Mouse (Mus musculus): Measurements from ENCODE around the gene Aff3.
"Not testable (repeated sequence)": the region's sequence is repeated elsewhere in the genome, so short reads cannot be mapped to it uniquely, and the experiment has no call there.

The Aff3 gene

GRCm38 (mm10) chr1:38447581-38447980 lies 217.2 kb downstream of the Aff3 start:
- in situ Hi-C loops (cut with MboI, MseI), result no loop called here

DNA sequence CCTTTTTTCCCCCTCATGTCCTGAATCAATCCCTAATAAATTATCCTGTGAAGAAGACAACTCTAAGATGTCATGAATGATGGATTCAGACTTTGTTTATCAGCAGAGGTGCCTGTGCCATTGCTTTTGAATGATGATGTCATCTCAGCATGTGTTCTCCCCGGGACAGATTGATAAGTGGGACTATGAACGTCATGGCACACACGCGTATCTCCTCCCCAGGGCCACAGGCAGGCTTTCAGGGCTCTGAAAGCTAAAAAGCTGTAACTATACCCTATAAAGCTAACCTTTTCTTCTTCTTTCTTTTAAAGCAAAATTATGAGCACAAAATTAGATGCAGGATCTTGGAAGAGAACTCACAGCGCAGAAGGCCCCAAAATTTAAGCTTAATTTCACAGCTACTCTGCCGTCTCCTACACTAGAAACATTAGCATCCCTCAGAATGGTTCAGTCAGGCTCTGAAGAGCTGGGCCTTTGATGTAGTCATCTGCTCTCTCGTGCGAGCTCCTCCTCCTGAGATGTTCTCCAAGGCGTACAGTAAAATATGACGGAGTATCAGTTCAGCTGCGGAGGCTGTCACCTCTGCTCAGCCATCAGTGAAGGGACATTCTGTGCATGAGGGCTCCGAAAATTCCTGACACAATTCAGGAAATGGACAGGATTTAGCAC lies 218.5 kb downstream of the Aff3 start:
- in situ Hi-C loops (cut with MboI, MseI), result no loop called here

GRCm38 (mm10) chr1:38442887-38443286 lies 221.9 kb downstream of the Aff3 start:
- in situ Hi-C loops (cut with MboI, MseI), result no loop called here

- in situ Hi-C loops (cut with MboI, MseI), result no loop called here
Measured at GRCm38 (mm10) chr1:38442479-38442878, 222.3 kb downstream of the Aff3 start.

- in situ Hi-C loops (cut with MboI, MseI), result no loop called here
Measured at GRCm38 (mm10) chr1:38441800-38442199, 223.0 kb downstream of the Aff3 start.

- in situ Hi-C loops (cut with MboI, MseI), result no loop called here
Measured at GRCm38 (mm10) chr1:38440471-38440815, 224.3 kb downstream of the Aff3 start.

- in situ Hi-C loops (cut with MboI, MseI), result no loop called here
Measured at GRCm38 (mm10) chr1:38439751-38440470, 224.8 kb downstream of the Aff3 start.

GRCm38 (mm10) chr1:38438447-38438846 lies 226.3 kb downstream of the Aff3 start:
- in situ Hi-C loops (cut with MboI, MseI), result no loop called here

- in situ Hi-C loops (cut with MboI, MseI), result no loop called here
Measured at GRCm38 (mm10) chr1:38437671-38438070, 227.1 kb downstream of the Aff3 start.

GRCm38 (mm10) chr1:38436471-38437340 lies 228.0 kb downstream of the Aff3 start:
- in situ Hi-C loops (cut with MboI, MseI), result no loop called here

GRCm38 (mm10) chr1:38430311-38430710 lies 234.4 kb downstream of the Aff3 start:
- in situ Hi-C loops (cut with MboI, MseI), result not testable (repeated sequence)

- in situ Hi-C loops (cut with MboI, MseI), result no loop called here
Measured at GRCm38 (mm10) chr1:38428708-38429683, 235.8 kb downstream of the Aff3 start.

DNA sequence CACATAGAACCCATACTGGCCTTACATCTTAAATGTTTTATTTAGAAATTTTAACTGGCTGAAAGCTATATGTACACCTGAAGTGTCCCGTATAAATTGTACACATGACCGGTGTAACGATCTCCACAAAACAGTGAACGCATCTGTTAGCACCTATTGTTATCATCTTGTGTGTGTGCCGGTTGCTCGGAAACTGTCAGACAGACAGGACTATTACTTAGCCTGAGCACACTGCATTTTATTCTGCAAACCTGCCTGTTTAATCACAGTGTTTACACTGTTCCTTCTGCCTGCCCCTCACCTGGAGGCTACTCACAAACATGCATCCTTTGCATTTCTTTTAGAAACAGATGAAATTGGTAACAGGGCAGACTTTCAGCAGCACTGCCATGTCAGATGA lies 241.8 kb downstream of the Aff3 start:
- in situ Hi-C loops (cut with MboI, MseI), result no loop called here

GRCm38 (mm10) chr1:38419331-38419730 lies 245.4 kb downstream of the Aff3 start:
- in situ Hi-C loops (cut with MboI, MseI), result no loop called here

- in situ Hi-C loops (cut with MboI, MseI), result no loop called here
Measured at GRCm38 (mm10) chr1:38418181-38419032, 246.3 kb downstream of the Aff3 start.

GRCm38 (mm10) chr1:38417196-38417595 lies 247.6 kb downstream of the Aff3 start:
- in situ Hi-C loops (cut with MboI, MseI), result no loop called here

- in situ Hi-C loops (cut with MboI, MseI), result no loop called here
Measured at GRCm38 (mm10) chr1:38415511-38415910, 249.2 kb downstream of the Aff3 start.

DNA sequence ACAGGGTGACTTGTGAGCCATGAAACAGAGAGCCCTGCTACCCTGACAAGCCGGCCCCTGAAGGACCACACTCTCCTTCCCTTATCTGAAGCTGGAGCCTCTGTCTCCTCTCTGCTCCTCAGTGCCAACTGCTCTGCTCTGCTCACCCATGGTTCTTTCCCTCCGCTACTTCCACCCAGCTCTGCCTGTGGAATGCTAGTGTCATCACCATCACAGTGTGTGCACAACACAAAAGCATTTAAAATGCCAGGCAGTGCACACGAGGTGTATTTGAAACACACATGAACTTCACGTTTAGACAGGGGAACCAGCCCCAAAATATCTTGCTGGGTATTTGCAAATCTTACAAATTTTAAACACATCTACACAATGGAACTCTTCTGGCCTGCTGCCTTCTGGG lies 253.6 kb downstream of the Aff3 start:
- in situ Hi-C loops (cut with MboI, MseI), result no loop called here

GRCm38 (mm10) chr1:38410457-38410856 lies 254.3 kb downstream of the Aff3 start:
- in situ Hi-C loops (cut with MboI, MseI), result no loop called here

GRCm38 (mm10) chr1:38408241-38408640 lies 256.5 kb downstream of the Aff3 start:
- in situ Hi-C loops (cut with MboI, MseI), result no loop called here
